Mouse (Mus musculus) intestine, embryonic 16.5 days (tissue): ENCODE results near the gene Pitpnm2. TPM values are rescaled to one million over a fixed set of nuclear protein-coding genes. Genes with fewer than 3 reads are reported as not detected.

Source experiments
- ATAC-seq: fragments of 200-750 bp; cut with Nextera tagmentation; 2 replicates; pipeline ENCODE4 v1.8.0; 2017; ENCODE audit warnings: moderate TSS enrichment, moderate library complexity
- H3K27ac ChIP-seq: fragments of 300-500 bp; sonication (generic); 2 replicates; pipeline ENCODE4 v1.5.1; 2014; ENCODE audit warnings: mild to moderate bottlenecking, low read length
- H3K27me3 ChIP-seq: fragments of 300-500 bp; sonication (generic); replicated peaks from 2 replicates; pipeline ENCODE4 v1.6.1; 2014; ENCODE audit warnings: low read length, control low read depth, mixed read lengths; ENCODE audit not compliant: control insufficient read depth, insufficient read depth
- H3K36me3 ChIP-seq: fragments of 300-500 bp; sonication (generic); 2 replicates; pipeline ENCODE4 v1.6.1; 2014; ENCODE audit warnings: low read length, control low read depth; ENCODE audit not compliant: control insufficient read depth, insufficient read depth
- H3K4me1 ChIP-seq: fragments of 300-500 bp; sonication (generic); 2 replicates; pipeline ENCODE4 v1.6.1; 2014; ENCODE audit warnings: low read length, control low read depth, mixed read lengths; ENCODE audit not compliant: control insufficient read depth, insufficient read depth
- H3K4me2 ChIP-seq: fragments of 300-500 bp; sonication (generic); 2 replicates; pipeline ENCODE4 v1.6.1; 2014; ENCODE audit warnings: low read depth, low read length, control low read depth
- H3K4me3 ChIP-seq: fragments of 300-500 bp; sonication (generic); 2 replicates; pipeline ENCODE4 v1.5.1; 2014; ENCODE audit warnings: mild to moderate bottlenecking, low read length
- H3K9ac ChIP-seq: fragments of 300-500 bp; sonication (generic); 2 replicates; pipeline ENCODE4 v1.6.1; 2014; ENCODE audit warnings: low read depth, low read length
- H3K9me3 ChIP-seq: fragments of 300-500 bp; sonication (generic); 2 replicates; pipeline ENCODE4 v1.6.1; 2016; ENCODE audit warnings: low read length, control low read depth; ENCODE audit not compliant: control insufficient read depth
- WGBS: fragments of 180-500 bp; shearing (Covaris S2); extraction: QIAGEN DNeasy Blood & Tissue Kit; methylation state at CpG from one replicate; pipeline ENCODE4 v1.1.7; 2014; 5-methylcytosine and 5-hydroxymethylcytosine counted together
- polyA plus RNA-seq: library from polyadenylated mRNA; unstranded; fragments of >200 nt; fragmentation: Nextera tagmentation; extraction: Ambion mirVana; gene quantifications from 2 replicates; pipeline ENCODE4 v1.2.1, GENCODE M21; 2015

Pitpnm2 gene
- polyA plus RNA-seq, 1 experiment from 2014 or later, result 1.8 TPM

DNA sequence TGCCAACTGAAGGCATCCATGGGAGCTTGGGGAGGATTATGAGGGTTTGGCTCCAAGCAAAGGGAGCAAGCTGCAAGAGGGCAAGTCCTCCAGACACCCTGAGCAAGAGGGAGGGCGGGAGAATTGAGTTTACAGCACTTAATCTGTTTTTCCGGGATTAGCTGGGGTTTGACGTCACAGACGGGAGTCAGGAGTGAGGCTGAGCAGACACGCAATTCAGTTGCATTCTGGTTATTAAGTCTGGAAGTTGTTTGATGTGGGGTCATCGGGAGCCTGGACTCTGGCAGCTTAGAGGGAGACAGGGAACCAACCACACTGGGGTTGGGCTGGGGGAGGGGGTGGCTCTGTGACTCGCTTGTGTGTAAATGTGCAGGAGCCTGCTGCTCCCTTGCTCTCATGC is 90.1 kb downstream of the Pitpnm2 start:
- 23% methylated on average over 7 of the region's 7 CpGs for WGBS
- Histone ChIP-seq H3K36me3 (no peaks in the 10 kb centered on the region), H3K4me3 (no peak overlapping the region), H3K9me3 (no peaks in the 10 kb centered on the region), H3K9ac (no peak overlapping the region), H3K4me1 (peaks cover 16% of the 10 kb centered on the region), H3K4me2 (no peak overlapping the region), H3K27me3 (no peaks in the 10 kb centered on the region), H3K27ac (0 out of 2 replicates have a peak overlapping the region, but pooled peaks have one; percentile 11)
- no peak for ATAC-seq

DNA sequence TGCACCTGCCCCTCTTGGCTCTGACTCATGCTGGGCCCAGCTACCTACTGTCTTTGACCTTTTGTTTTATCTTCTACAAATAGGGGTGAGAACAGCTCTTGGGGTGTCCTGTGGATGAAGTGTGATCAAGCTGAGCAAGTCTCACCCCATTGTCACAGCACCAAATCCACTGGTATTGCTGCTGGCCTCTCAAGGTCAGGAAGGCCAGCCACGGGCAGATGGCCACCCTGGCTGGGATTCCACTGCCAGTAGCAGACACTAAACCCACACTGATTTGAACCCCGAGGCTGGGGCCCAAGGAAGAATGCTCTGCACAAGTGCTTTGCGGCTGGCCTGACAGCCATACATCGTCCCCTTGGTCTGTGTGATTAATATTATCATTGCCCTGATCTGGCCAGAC is 91.3 kb downstream of the Pitpnm2 start:
- Histone ChIP-seq H3K27ac (no peak overlapping the region), H3K36me3 (no peaks in the 10 kb centered on the region), H3K4me2 (no peak overlapping the region), H3K27me3 (no peaks in the 10 kb centered on the region), H3K4me3 (no peak overlapping the region), H3K9ac (no peak overlapping the region), H3K4me1 (peaks cover 12% of the 10 kb centered on the region), H3K9me3 (no peaks in the 10 kb centered on the region)
- WGBS, result 62% methylated on average over 4 of the region's 4 CpGs
- no peak for ATAC-seq

GRCm38 (mm10) chr5:124155943-124156342 is 93.6 kb downstream of the Pitpnm2 start:
- 64% methylated on average over 5 of the region's 5 CpGs for WGBS
- Histone ChIP-seq H3K36me3 (no peaks in the 10 kb centered on the region), H3K27ac (no peak overlapping the region), H3K4me2 (no peak overlapping the region), H3K4me3 (no peak overlapping the region), H3K9me3 (no peaks in the 10 kb centered on the region), H3K9ac (no peak overlapping the region), H3K4me1 (peaks cover 8% of the 10 kb centered on the region), H3K27me3 (no peaks in the 10 kb centered on the region)
- ATAC-seq, result no peak

DNA sequence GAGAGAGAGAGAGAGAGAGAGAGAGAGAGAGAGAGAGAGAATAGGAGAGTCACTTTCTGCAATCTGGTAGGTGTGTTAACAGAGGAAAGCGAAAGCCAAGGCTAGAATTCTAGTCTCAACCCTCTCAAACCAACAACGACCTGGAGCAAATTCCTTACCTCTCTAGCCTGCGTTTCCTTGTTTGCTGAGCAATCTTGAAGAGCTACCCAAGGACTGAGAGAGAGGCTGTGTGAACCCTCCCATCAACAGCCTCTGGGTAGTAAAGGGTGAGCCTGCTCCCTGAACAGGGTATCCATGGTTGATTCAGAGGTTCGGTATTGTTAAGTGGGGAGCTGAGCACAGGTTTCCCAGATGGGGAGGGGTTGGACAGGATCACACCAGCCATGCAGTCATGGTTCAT is 96.8 kb downstream of the Pitpnm2 start:
- Histone ChIP-seq H3K27me3 (no peaks in the 10 kb centered on the region), H3K4me2 (no peak overlapping the region), H3K36me3 (no peaks in the 10 kb centered on the region), H3K9me3 (no peaks in the 10 kb centered on the region), H3K9ac (no peak overlapping the region), H3K4me3 (no peak overlapping the region), H3K27ac (no peak overlapping the region), H3K4me1 (no peaks in the 10 kb centered on the region)
- WGBS, result 72% methylated on average over 4 of the region's 4 CpGs
- no peak for ATAC-seq

DNA sequence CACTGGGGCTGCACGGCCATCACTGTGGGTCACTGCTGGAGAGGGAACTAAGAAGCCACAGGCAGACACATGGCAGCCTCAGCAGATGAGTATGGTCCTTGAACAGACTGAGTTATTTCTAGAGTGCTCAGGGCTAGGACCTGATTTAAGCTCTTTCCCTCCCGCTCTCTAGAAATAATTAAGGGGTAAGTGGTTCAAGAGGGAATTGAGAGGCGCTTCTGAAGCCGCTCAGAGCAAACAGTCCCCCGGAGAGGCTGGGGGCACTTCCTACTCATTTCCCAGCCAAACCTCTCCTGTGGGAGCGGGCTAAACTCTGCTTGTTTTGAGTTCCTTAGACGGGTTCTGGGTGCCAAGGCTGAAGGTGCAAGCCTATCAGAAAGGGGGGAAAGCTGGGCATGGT is 98.7 kb downstream of the Pitpnm2 start:
- H3K9ac ChIP-seq, result no peak overlapping the region
- H3K27me3 ChIP-seq, result no peaks in the 10 kb centered on the region
- no peaks in the 10 kb centered on the region for H3K9me3 ChIP-seq
- H3K4me3 ChIP-seq, result no peak overlapping the region
- WGBS, result 83% methylated on average over 7 of the region's 7 CpGs
- H3K4me1 ChIP-seq, result no peaks in the 10 kb centered on the region
- no peak overlapping the region for H3K27ac ChIP-seq
- no peak for ATAC-seq
- no peak overlapping the region for H3K4me2 ChIP-seq
- H3K36me3 ChIP-seq, result no peaks in the 10 kb centered on the region

- no peaks in the 10 kb centered on the region for H3K9me3 ChIP-seq
- no peak overlapping the region for H3K9ac ChIP-seq
- H3K36me3 ChIP-seq, result no peaks in the 10 kb centered on the region
- no peak overlapping the region for H3K4me3 ChIP-seq
- 54% methylated on average over 5 of the region's 5 CpGs for WGBS
- H3K4me2 ChIP-seq, result no peak overlapping the region
- H3K27ac ChIP-seq, result no peak overlapping the region
- no peaks in the 10 kb centered on the region for H3K27me3 ChIP-seq
- H3K4me1 ChIP-seq, result no peaks in the 10 kb centered on the region
- no peak for ATAC-seq
Observed at GRCm38 (mm10) chr5:124149028-124149427, 100.5 kb downstream of the Pitpnm2 start.

GRCm38 (mm10) chr5:124138066-124138465 is 111.5 kb downstream of the Pitpnm2 start:
- Histone ChIP-seq H3K27me3 (no peaks in the 10 kb centered on the region), H3K27ac (no peak overlapping the region), H3K4me3 (no peak overlapping the region), H3K4me2 (no peak overlapping the region), H3K9ac (no peak overlapping the region), H3K36me3 (peaks cover 6% of the 10 kb centered on the region; the same call in 1 of the 2 replicates), H3K9me3 (no peaks in the 10 kb centered on the region), H3K4me1 (no peaks in the 10 kb centered on the region)
- no peak for ATAC-seq
- 63% methylated on average over 7 of the region's 7 CpGs for WGBS

GRCm38 (mm10) chr5:124134261-124134660 is 115.3 kb downstream of the Pitpnm2 start:
- no peak overlapping the region for H3K4me3 ChIP-seq
- H3K9ac ChIP-seq, result no peak overlapping the region
- H3K9me3 ChIP-seq, result no peaks in the 10 kb centered on the region
- no peak for ATAC-seq
- 84% methylated on average over 5 of the region's 5 CpGs for WGBS
- H3K27ac ChIP-seq, result no peak overlapping the region
- H3K36me3 ChIP-seq, result no peaks in the 10 kb centered on the region
- H3K4me1 ChIP-seq, result no peaks in the 10 kb centered on the region
- H3K27me3 ChIP-seq, result no peaks in the 10 kb centered on the region
- no peak overlapping the region for H3K4me2 ChIP-seq

- H3K4me3 ChIP-seq, result no peak overlapping the region
- no peak for ATAC-seq
- no peak overlapping the region for H3K9ac ChIP-seq
- H3K4me1 ChIP-seq, result no peaks in the 10 kb centered on the region
- H3K36me3 ChIP-seq, result peaks cover 7% of the 10 kb centered on the region; the same call in 1 of the 2 replicates
- 89% methylated on average over 11 of the region's 11 CpGs for WGBS
- H3K27ac ChIP-seq, result no peak overlapping the region
- no peaks in the 10 kb centered on the region for H3K27me3 ChIP-seq
- no peak overlapping the region for H3K4me2 ChIP-seq
- no peaks in the 10 kb centered on the region for H3K9me3 ChIP-seq
Observed at GRCm38 (mm10) chr5:124125093-124125492, 124.5 kb downstream of the Pitpnm2 start.

DNA sequence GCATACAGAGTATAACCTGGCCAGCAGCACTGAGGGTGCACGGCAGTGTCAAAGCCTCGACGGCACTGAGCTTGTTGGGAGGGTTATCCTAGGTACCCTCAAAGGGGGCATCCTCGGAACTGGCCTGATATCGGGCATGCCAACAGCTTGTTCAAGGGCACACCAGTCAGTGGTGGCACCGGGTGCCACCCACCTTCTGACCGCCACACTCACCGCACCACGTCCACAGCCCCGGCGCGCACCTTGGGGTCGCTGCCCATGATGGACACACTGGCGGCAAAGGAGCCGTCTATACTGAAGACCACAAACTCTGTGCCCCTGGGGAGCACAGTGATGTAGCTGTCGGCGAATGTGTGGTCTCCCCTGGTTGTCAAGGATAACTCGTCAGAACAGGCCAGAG is 127.2 kb downstream of the Pitpnm2 start:
- Histone ChIP-seq H3K27me3 (no peaks in the 10 kb centered on the region), H3K4me2 (no peak overlapping the region), H3K9me3 (no peaks in the 10 kb centered on the region), H3K9ac (no peak overlapping the region), H3K27ac (no peak overlapping the region), H3K4me3 (no peak overlapping the region), H3K4me1 (peaks cover 3% of the 10 kb centered on the region; the same call in 1 of the 2 replicates), H3K36me3 (peaks cover 11% of the 10 kb centered on the region; the same call in 1 of the 2 replicates)
- WGBS, result 92% methylated on average over 18 of the region's 18 CpGs
- ATAC-seq, result no peak
